Mouse (Mus musculus) CD8-positive naive resting alpha-beta T cell, adult 2 months (primary cell): ENCODE data around the gene Ak3.

Experiments
- DNase-seq, 2 experiments: peaks; one replicate each; pipeline ENCODE4 v3.0.0; 2022; ENCODE audit warnings: low read depth in 2 of 2, low spot score in 2 of 2

The Ak3 gene

DNA sequence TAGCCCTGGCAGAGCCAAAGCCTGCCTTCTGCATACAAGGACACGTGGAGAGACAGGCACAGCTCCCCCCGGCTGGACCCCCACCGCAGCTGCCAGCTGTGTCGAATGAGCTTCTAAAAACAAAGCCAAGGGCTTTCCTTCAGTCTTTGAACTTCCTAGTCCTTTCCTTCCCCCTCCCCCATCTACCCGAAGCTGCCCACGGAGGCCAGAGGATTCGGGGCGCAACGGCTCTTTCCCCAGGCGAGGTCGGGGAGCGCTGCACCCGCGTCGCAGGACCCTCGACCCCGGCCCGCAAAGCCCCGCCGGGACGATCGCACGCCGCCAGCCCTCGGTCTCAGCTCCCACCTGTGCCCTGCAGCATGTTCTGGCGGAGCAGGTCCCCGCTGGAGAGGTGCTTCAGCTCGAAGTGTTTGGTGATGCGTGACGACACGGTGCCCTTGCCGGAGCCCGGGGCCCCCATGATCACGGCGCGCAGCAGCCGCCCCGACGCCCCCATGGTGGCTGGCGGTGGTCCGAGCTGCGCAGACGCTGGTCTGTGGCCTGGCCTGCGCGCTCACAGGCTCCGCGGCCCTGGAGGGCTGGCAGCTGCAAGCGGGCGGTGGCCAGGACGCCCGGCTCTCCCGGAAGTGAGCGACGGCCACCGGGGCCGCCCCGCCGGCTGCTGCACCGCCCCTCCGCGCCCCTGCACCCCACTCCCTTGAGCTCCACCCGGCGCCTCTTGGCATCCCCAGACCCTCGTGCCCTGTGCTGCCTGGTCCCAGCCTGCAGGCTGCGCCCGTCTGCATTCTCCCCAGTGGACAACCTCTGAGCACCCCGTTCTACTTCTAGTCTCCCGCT is at the start of gene Ak3:
Gene Ak3, minus strand, starts transcription at position 628 of the 837 bp plus-strand sequence.
- DNase-seq, result peak; percentile 52 to 53

DNA sequence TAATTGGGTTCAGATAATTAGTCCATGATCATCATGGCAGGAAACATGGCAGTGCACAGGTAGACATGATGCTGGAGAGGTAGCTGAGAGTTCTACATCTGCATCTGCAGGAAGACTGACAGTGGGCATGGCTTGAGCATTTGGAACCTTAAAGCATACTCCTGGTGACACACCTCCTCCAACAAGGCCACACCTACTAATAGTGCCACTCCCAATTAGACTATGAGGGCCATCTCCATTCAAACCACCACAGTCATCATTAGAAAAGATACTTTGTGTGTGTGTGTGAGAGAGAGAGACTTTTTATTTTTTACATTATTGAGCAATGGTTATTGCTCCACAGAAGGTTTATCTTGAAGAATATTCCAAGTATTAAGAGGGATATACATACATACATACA is 44.4 kb upstream of the Ak3 start:
- no peak for DNase-seq

DNA sequence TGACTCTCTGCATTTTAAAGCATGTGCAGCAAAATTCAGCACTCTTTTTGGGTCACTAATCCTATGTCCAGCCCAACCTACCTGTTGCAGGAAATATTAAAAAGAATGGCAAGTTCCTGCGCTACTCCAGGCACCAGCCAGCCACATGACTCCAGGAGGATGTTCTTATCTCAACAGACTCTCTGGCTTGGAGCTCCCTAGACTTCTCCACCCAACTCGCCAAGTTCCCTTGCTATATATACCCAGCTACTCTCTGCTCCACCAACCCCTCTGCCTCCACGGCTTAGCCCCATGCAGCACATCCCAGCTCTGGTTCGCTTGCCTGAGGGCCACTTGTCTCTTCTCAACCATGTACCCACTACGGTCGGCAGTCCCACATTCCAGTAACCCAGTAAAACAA is 40.9 kb upstream of the Ak3 start:
- DNase-seq, result no peak

DNA sequence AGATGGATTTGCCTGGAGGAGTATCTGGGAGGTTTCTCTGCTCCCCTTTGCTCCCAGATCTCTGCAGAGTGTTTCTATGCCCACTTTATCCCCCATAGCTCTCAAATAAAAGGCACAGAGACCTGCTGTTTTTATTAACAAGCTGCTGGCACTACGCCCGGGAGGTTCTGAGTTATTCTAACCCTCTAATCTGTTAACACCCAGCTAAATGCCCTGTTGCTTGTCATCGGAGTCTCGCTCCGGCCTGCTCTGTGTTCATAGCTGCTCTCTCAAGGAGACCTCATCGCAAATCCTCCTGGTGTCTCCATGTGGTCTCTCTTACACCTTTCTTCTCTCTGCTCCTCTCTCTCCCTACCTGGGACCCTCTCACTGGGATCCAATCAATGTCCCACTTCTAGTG is 27.0 kb upstream of the Ak3 start:
- no peak for DNase-seq

DNA sequence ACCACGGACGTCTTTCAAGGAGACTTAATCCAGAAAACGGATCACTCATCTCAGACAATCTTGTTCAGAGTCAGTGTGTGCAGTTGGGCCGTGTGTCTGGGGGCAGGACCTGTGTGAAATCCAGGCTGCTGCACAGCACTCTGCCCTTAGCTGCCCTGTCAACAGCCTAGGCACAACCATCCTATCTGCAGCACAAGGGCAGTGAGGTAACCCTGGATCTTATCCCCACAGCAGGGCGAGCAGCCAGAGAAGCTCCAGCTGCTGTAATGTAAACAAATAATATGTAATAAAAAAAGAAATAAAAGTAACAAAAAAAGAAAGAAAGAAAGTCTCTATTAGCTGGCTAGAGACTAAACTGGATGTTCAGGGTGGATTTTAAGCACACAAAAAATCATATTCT is 21.4 kb upstream of the Ak3 start:
- no peak for DNase-seq

DNA sequence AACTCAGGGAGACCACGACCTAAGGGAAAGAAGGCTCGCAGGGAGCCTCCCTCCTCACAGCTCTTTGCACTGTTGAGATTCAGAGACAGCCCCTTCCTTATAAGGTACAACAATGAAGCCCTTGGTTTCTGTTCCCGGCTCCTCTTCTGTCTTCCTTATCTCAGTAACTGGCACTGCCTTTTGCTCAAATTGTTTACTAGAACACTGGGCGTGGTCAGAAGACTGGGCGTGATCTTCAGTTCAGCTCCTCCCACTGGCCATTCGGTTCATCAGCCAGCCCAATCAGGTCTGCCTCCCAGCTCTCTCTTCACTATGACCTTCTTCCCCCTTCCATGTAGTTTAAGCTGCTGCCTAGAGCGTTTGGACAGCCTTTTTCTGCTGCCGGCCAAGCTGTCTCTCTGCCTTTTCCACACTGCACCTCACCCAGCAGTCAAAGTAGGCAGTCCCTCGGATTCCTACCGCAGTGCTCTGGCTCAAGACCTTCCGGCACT is 19.3 kb upstream of the Ak3 start:
- DNase-seq, result peak; percentile 26 to 55

DNA sequence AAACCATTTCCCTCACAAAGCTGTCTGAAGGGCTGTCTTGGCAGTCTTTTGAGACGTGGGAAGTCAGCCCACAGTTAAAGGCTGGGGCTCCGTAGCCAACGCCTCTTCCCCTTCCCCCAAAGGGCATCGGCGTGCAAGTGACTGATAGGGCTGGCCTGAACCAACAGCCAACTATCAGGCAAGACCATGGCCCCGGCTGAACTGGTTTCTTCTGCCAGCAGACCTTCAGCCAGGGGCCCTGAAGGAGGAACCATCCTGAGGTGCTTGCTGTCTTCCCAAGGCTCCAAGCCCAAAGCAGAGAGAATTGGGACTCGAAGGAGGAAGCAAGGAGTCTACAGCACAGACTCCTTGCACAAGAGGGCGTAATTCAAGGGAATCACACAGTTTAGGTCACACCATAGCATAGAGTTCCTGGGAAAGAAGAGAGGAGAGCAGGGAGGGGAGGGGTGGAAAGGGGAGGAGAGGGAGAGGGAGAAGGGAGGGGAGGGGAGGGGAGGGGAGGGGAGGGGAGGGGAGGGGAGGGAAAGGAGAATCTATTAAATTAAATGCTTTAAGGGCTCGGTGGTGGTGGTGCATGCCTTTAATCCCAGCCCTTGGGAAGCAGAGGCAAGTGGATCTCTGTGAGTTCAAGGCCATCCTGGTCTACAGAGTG is 16.8 kb upstream of the Ak3 start:
- no peak for DNase-seq

DNA sequence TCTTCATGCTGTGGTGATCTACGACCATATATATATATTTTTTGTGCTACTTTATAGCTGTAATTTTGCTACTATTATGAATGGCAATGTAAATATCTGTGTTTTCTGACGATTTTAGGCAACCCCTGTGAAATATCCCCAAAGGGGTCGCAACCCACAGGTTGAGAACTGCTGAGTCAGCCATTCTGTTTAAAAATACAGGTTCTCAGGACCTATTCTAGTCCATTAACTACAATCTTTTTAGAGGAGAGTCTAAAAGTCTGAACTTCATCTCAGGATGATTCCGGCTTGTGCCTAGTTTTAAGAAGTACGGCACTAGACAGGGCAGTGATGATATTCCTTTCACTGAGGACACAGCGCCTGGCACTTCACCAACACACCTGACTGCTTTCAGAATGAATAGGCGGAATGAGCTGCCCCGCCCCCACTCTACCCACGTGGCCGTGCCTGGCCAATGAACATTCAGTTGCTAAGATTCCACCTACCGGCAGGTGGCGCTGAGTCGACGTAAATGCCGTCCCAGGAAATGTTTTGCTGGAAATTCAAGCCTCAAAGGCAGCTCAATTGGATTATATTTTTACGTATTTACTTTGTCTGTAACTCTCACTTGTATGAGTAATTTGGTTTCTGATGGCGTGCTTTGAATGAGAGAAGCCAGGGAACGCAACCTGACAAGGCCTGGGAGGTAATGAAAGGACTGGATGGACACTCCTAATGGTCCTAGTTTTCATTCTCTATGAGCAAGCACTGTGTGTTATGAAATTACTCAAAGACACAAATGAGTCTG is 16.0 kb upstream of the Ak3 start:
- DNase-seq, result peak; percentile 89 to 94

DNA sequence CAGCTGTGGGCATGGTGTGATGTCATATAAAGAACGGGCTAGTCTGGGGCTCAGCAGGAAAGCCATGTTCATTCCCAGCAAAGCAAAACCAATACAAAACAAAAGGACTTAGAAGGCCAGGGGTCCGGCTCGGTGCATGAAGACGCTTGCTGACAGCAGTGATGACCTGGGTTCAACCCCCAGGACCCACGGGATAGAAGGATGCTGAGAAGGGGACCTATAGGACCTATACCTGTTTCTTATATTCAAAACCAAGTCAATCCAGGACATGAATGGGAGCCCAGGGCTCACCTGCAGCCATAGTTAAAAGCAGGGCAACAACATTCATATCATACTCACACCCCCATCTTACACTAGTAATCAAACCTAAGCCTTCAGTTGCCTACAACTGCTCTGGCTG is 15.2 kb upstream of the Ak3 start:
- DNase-seq, result no peak

DNA sequence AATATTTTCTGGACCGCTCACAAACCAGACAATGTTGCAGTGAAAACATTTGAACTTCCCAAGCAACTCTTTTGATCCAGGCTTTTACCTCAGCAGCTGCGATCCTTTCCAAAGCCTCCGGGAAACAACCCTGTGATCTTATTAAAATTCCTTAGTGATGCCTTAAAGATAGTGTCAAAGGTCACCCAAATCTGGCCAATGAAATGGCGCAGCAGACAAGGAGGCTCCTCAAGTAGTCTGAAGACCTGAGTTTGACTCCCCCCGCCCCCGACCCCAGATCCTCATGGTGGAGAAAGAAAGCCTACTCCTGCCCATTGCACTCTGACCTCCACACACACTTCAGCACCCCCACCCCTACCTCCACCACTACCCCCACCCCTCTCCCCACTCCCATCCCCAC is 12.5 kb upstream of the Ak3 start:
- no peak for DNase-seq

DNA sequence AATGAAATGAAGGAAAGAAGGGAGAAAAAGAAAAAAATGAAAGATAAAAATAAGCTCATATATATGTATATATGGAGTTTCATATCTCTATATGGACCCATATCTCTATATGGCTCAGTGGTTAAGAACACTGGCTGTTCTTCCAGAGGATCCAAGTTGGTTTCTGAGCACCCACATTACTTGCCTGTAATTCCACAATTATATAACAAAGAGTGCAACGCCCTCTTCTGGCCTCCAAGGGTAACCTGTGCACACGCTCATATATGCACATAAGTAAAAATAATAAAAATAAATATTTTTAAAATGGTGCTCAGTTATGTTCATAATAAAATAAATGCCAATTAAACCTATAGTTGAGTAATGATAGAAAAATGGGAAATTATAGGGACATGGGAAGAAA is 11.9 kb upstream of the Ak3 start:
- no peak for DNase-seq

DNA sequence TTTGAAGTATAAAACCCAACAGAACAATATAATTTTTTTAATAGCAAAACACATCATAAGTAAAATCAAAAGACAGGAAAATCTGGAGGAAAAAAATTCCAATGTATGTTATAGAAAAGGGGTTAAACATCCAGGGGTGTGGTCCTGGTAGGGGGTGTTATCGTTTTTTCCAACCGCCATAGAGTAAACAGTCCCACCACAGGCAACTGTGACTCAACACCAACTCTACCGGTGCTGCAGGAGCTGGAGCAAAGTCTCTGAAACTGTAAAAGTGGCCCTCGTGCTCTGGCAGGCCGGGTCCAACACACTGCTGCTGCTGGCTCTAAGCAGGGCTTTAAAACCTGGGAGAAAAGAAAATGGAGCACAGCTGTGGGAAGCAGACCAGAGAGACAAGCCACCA is 11.0 kb upstream of the Ak3 start:
- no peak for DNase-seq

DNA sequence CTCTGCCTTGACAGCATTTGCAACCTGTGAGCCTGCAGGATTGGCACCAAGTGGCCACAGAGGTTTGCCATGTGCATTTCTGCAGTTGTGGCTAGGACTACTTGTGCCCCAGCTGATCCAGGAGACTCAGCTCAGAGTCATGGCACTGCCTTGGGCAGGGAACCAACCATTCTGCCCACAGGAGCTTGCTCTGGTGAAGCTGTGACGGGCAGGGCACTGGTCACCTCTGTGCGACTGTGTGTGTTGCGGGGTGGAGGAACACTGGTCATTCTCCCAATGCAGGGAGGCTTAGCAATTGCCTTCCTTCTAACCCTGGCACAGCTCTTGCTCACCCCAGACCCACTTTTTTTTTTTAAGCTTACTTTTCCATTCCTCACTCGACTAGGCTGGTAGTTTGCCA is 7.7 kb upstream of the Ak3 start:
- no peak for DNase-seq

DNA sequence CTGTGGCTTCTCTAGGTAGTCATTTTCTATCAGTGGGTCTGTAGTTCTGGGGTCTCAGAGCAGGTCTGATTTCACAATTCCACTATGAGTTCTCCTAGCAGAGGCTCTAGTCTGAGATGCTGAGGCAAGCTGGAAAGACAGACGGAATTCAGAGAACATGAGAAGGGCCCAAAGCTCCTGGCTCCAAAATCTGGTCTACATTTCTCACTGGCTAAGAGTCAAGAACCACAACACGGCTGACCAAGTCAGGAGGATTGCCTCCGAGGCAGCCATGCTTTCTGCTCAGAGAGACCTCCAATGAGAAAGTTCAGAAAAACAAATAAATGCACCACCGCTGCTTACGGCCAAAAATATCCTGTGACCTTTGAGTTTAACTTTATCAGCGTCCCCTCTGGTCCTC is 6.8 kb upstream of the Ak3 start:
- no peak for DNase-seq

DNA sequence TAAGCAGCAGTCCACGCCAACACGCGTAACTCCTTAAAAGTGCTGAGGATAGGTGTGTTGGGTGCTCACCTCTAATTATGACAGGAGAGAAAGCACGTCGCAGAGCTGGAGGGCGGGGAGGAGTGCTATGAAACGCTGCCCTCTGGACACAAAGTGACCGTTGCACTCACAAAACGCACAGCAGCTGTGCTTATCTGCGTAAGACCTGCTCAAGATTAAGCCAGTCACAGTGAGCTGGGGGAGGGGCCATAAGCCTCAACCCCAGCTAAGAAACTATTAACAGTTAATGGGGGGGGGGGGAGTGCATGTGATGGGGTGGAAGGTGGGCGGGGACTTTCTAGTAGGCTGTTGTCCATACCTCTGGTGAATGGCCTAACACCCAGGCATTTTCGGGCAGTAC is 5.0 kb upstream of the Ak3 start:
- no peak for DNase-seq

DNA sequence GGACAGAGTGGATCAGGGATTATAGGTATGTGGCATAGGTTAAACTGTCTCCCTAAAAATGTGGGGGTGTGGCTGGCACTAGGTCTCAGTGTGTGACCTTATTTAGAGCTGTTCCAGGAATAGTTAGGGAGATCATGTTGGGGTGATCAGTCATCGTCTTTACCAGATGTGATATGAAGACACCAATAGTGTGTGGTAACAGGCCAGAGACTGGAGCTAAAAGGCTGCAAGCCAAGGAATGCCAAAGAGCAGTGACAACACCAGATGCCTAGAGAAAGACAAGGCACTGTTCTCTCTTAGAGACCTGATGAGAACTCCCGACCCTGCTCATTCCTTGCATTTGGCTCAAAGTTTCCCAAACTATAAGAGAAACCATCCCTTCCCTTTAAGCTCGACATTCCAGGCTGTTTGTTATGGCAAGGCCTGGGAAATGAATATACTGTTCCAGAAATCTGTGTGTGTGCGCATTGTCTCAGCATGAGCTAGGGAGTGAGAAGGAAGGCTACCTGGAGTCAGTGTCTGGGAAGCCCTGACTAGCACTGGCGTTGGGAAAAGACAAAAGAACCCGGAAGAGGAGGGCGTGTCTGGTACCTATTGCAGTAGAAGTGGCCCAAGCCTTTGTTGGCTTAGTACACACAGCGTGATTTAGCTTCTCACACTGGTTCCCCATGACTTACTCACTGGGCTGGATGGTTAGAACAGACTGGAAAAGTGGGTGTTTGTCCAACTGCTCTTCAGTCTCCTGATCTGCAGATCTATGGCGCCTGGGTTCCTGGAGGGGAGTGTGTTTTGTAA is 2.6 kb upstream of the Ak3 start:
- no peak for DNase-seq

DNA sequence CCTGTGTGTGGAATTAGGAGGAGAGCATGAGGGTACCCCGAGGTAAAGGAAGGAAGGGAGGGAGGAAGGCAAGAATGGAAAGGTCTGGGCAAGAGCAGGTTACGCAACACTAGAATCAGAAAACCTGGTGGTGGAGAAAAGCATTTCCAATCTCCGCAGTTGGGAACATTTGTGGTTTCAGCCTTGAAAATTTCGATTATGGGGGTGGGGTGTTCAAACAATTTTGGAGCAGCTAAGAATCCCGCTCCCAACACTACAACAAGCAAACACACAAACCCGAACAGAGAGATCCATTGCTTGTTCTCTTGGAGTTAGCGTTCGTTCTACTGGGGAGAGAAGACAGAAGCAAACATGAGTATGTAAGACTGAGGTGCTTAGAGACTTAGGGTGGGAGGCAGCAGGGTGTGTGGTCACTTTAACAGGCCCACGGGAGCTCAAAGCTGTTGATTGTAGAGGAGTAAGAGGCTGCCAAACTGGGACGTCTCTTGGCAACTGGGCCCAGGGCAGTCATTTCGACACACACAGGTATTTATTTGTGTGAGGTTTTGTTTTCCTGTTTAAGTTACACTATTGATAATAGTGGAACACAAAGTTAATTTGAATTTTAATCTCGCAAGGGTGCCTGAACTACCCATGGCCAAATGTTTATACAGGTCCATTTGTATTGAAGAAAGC is 1.8 kb upstream of the Ak3 start:
- DNase-seq, result no peak

DNA sequence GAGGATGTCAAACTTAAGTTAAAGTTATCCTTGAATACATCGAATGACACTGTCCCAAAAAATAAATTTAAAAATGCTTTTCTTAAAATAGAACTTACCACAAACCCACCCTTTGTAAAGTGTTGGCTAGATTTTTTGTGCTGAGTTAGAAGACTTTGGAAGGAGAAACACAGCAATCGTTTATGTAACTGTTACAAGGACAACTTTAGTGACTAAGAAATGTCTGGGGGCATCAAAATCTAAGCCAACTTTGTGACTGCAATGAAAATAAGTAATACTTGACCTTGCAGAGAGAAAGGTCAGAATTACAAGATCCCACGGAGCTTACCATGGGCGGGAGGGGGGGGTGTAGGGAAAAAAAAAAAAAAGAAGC is 814 bp downstream of the Ak3 start:
- DNase-seq, result no peak

DNA sequence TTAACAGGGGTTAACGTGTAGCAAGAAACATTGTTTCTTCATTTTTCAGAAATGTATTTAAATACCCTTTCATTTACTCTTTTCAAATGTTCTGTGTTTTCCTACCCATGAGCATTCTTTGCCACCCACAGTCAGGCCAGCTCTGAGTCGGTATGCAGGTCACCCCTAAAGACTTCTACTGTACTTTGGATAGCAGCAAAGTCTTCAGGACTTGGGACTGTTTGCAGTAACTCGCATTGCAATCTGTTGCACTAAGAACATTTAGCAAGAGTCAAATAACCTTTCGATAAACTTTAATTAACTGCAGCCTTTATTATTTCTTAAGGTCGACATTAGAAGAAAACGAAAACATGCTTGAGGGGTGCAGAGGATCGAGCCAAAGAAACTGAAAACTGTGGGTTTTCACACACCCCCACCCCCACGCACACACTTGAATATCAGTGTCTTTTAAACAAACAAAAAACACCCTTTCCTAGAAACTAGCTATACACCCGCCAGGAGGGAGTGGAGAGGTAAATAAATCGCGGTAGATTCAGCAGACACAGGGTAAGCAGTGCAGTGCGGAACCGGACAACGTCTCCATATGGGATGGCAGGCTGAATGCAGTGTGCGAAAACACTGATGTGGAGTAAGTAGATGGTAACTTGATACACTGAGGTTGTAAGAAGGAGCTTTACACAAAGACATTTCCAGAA is 1.7 kb downstream of the Ak3 start:
- DNase-seq, result no peak

DNA sequence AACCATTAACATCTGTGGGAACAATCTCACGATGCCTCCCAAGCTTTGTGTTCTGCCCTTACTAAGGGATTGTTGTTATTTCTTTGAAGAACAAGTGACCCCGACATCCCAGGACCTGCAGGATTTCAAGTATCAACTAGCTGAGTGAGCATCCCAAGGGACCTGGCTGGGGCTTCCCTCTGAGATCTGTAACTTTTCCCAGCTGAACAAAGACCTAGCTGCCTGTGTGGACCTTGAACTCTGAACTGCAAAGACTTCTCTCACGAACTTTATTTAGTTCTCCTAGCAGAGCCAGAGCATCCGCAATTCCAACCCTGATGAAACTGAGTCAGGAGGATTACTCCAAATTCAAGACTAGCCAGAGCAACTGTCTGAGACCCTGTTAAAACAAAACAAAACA is 2.4 kb downstream of the Ak3 start:
- DNase-seq, result no peak
